Mouse (Mus musculus) embryo, embryonic 10.5 days (tissue): ENCODE data around the gene A330070K13Rik.
A peak's percentile ranks its signal among the peaks of the same experiment; 100 is the strongest.

Experiments
- DNase-seq: peaks from one replicate; pipeline ENCODE4 v3.0.0-alpha.2; 2015; ENCODE audit warnings: low spot score

The A330070K13Rik gene

DNA sequence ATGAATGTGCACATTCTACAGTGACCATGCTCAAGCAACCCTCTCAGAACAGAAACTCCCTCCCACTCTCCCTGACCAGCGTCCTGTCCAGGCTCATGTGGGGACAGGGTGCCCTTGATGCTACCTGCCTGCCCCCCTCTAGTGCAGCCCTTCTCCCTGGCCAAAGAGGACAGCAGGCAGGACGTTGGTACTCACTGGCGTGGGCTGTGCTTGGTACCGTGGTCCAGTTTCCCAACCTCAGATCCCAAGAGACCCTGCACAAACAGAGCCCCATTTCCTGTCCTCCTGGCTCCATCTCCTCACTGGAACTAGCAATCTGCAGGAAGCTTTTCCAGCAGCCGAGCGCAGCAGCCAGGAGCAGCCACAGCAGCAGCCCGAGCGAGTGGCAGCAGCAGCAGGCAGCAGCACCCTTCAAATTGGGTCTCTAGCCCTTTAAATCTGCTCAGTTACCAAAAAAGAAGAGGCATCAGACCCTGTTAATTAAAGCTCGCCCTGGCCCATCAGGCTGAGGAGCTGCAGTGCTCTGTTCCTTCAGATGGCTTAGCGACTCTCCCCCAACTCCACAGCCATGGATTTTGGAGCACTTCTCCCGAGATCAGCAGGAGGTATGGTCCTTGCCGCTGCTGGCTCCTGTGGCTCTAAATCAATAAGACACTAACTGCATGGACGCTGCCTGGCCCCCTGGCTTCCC lies at the start of gene A330070K13Rik:
Gene A330070K13Rik (minus strand): TSS at position 410 of the 691 bp plus-strand sequence.
- DNase-seq = peak; percentile 10

DNA sequence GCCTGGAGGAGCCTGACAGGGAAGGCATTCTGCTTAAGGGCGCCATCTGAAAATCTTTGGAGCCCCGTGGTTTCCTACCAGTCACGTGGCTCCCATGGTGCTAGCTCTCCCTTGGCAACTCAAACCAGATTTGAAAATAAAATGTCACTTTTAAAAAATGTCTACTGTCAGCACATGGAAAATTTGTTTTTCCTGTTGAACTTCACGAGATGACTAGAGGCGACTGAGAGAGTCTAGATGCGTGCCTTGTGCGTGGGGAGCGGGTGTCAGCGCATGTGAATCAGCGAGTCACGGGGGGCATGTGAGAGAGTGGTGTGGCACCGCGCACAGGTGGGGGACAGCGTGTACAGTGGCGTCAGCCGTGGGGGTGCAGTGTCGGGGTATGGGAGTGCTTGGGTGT lies 27.1 kb upstream of the A330070K13Rik start:
- DNase-seq = no peak

DNA sequence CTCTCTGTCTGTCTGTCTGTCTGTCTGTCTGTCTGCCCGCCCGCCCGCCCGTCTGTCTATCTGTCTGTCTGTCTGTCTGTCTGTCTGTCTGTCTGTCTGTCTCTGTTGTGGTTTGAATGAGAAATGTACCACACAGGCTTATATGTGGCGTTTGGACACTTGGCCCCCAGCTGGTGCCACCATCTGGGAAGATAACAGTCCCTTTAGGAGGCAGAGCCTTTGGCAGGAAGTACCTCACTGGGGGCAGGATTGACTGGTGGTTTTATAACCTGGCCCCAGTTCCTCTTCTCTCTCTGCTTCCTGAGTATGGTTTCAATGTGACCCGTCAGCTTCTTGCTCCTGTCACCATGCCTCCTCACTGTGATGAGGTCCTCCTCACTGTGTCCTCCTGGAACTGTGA lies 25.3 kb upstream of the A330070K13Rik start:
- no peak for DNase-seq

DNA sequence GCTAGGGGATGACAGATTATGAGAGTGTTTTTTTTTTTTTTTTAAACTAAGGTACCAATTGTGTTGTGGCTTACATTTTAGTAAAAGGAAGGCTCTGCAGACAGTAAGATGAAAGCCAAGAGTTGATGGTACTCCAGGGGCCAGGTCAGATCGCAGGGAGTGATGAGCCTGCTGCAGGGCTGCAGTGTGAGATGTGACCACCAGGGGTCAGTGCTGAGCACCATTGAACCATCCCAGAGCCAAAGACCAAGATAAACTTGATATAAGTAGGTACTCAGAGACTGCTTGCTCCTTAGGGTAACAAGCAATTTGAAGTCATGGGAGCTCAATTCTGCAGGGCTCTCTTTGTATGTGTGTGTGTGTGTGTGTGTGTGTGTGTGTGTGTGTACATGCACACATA lies 20.8 kb upstream of the A330070K13Rik start:
- peak; percentile 73 for DNase-seq

DNA sequence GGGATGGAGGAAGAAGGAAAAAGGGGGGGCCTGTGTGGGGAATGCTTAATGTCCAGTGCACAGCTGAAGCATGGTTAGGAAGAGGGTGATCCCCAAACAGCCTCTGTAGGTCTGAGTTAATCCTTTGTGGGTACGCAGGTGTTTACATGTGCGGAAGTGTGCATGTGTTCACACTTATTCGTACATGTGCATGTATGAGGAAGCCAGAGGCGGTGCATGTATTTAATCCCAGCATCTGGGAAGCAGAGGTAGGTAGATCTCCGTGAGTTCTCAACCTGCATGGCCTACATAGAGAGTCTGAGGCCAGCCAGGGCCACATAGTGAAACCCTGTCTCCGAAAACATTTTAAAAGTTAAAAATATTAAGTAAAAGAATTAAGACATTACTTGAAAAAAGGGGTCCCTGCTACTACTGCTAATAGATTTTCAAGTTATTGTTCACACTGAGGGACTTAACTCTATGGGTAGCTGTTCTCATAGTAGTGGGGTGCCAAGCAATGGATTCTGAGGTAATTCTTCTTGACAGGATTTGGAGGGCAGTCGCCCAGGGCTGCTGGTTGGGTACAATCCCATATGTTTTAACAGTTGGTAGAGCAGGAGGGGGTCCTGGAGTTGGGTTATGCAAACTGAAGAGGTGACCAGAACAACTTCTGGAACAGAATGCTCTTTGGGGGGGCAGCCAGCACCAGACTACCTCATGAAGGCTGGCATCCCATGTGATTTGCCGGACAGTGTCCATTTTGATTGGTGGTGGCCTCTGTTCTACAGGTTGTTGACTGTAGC lies 15.9 kb upstream of the A330070K13Rik start:
- DNase-seq = no peak

DNA sequence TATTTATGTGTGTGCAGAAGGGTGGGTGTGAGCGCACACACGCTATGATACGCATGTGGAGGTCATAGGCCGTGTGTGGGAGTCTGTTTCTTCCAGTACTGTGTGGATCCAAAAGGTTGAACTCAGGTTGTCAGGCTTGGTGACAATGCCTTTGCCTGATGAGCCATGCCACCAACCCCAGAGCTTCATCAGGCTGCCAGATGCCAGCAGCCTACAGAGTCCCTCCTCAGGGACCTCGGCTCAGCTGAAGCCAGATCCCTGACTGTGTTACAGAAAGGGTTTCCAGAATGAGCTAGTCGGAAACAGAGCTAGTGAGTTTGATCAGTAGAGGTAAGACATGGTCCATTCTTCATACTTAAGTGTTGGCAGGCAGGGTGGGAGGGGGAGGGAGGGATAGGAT lies 10.7 kb upstream of the A330070K13Rik start:
- no peak for DNase-seq

DNA sequence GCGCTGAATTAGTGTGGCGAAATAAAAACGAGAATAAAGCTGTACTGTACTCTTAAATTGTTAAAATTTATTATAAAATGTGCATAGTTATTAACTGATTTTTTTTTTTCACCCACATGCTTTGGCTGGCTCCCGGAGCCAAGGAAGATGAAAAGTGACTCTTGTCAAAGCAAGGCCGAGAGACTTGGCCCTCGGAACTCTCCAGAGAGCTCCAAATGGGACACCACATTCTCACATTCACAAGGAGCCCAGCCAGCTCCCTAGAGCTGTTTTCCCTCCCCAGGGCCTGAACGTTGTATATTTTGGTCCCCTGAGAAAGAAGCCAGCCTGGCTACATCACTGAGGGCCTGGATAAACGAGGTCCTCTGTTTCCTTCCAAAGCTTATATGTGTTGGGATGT lies 10.0 kb upstream of the A330070K13Rik start:
- DNase-seq = no peak

DNA sequence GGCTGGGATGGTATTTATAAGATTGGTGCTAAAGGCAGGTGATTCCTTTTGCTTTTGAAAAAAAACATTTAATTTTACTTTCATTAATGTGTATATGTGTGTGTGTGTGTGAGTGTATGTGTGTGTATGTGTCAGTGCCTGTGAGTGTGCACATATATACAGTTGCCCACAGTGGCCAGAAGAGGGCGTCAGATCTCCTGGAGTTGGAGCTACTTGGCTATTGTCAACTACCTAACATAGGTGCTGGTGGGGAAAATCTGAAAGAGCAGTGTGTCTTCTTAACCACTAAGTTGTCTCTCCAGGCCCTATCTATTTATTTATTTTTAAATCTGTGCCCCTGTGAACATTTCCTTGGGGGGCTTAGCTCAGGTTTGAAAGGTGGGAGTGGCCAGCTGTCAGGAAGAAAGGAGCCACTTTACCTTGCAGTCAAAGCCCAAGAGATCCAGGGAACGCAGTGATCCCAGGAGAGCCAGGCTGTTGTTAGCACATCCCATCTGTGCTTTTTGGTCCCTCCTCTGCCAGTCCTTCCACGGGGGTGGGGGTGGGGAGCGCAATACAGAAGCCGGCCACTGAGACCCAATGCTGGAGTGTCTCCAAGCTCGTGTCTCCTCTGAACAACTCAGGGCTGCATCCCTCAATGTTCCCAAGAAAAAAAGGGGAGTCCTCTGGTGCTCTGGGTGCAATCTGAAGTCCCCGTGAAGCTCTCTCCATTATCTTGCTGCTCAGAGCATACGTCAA lies 9.4 kb upstream of the A330070K13Rik start:
- DNase-seq = no peak

DNA sequence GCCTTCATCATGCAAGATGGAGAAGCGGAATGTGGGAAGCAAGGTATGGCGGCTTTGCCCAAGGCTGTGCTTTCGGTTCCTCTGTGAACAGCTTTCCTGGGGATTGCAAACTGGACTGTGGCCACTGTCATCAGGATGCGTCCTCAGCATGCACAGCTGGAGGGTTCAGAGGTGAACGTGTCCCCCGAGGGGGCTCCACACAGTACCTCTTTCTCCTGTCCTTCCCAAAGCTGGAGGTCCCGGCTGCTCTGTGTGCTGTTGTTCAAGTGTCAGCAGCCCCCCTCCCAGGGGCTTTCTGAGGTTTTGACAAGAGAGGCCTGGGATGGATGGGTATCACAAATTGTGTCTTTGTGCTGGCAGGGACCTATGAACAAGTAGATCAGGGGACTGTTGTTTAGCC lies 2.0 kb upstream of the A330070K13Rik start:
- peak; percentile 40 for DNase-seq

DNA sequence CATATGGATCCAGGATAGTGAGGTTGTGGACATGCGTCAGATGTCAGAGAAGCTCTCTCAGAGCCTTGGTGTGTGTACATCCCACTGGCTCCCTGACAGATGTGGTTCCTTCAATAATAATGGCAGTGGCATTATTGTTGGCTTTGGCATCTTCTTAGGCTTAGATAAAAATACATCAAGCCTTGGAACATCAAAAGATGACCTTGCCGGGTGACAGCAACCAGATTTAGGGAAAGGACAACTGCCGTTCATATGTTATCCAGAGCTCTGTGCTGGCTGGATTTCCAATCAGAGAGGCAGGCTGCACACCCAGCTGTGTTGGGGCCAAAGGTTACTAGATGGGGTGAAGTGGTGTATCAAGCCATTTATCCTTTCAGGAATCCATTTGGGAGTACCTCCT lies 9.0 kb downstream of the A330070K13Rik start:
- DNase-seq = no peak

DNA sequence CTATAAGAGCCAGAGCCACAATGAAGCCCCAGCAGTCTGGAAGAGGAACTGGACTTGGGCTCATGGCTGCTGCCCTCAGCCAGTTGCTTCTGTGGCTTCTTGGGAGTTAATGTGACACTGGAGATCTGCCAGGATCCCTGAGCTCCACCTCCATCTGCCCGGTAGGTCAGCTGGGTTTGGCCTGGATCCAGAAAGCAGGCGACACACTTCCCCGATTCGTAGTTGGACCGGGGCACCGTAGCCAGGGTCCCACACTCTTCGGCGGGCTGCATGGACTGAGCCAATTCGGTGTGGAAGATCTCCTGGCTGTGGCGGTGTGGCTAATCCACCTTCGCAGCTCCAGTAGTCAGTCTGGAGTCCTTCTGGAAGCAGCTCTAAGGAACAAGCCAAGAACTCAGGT lies 15.2 kb downstream of the A330070K13Rik start, which contains the start of gene Caln1:
Gene Caln1 (plus strand): TSS at position 219 of the 400 bp plus-strand sequence.
- DNase-seq = no peak

DNA sequence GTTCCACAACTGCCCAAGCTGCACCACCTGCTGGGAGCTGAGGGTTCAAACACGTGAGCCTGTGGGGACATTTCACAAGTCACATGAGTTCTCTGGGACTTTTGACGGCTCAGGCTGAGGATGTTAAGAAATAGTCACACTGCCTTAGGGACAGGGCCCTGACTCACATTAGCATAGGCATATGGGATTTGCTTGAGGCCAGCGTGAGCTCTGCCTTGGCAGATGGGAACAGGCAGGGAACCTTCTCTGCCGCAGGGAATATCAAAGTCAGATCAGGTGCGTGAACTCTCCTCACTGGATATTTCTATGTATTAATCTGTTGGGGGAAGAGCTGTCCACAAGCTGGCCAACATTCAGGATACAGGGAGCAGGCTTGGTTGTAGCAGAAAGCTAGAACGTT lies 16.2 kb downstream of the A330070K13Rik start:
- DNase-seq = no peak

DNA sequence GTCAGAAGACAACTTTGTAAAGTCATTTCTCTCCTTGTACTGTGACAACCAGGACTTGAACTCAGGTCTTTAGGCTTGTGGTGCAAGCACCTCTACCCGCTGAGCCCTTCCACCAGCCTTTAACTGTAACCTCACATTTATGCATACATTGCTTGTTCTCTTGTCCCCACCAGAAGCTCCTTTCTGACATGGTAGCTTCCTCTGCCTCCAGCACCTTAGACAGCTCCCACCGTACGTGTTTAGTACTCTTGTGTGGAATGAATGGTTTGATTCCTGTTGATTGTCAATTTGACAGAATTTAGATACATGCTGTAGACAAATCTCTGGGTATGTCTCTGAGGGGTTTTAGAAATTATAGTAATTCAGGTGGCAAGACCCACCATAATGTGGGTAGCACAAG lies 20.7 kb downstream of the A330070K13Rik start:
- peak; percentile 61 for DNase-seq

DNA sequence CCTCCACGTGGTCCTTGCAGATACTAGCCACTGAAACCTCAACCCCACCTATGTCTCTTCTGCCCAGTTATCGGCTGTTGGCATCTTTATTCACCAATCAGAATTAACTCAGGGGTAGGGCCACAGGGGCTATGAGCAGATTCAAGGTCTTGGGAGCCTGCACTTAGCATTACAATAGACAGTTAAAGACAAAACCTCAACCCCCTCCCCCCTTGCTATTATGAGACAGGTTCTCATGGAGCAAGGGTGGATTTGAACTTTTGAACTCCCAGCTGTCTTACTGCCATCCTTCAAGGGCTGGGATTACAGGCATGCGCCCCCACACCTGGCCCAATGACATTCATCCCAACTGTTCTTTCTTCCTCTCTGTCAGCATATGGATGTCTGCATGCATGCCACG lies 21.3 kb downstream of the A330070K13Rik start:
- DNase-seq = no peak

DNA sequence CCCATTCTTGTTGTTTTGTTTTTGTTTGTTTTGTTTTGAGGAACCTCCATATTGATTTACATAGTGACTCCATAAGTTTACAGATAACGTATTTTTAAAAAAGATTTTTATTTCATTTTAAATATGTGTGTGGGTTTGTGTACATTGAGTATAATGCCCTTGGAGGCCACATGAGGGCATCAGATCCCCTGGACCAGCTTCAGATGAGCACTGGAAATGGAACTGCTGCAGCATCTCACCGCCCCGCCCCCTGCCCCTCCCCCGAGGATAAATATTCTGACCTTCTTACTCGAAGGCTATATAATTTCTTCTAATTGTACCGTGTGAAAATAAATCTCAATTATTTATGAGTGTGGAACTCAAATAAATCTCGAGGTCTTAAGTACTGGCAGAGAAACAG lies 29.2 kb downstream of the A330070K13Rik start:
- DNase-seq = no peak

DNA sequence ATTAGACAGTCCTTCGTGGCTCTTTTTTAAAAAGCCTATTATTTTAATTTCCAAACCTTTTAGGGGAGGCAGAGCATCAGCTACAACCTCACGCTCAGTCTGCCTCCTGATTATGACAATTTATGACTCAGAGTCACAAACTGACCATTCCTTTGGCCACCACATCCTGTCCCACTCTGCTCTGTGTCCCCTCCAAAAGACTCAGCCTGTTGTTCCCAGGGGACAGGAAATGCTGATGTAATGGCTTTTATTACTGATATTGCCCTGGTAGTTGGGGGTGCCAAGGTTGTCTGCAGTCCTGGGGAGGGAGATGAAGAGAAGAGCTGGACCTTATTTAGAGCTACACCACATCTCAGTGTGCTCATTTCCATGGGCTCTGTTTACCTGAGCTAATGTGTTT lies 38.6 kb downstream of the A330070K13Rik start:
- no peak for DNase-seq

DNA sequence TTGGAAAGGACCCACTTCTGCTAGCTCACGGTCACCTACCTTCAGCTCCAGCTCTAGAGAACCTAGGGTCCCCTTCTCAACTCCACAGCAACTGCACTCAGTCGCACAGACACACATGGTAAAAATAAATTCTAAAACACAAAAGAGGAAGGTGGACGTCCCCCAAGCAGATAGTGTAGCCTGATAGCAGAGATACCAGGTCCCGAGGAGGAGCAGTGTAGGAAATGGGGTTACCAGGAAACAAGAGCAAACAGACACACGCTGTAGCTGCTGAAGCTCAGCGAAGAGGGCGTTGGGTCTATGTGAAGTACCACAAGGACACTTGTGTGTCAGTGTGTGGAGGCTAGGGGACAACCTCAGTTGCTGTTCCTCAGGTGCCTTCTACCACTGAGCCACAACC lies 39.4 kb downstream of the A330070K13Rik start:
- no peak for DNase-seq

DNA sequence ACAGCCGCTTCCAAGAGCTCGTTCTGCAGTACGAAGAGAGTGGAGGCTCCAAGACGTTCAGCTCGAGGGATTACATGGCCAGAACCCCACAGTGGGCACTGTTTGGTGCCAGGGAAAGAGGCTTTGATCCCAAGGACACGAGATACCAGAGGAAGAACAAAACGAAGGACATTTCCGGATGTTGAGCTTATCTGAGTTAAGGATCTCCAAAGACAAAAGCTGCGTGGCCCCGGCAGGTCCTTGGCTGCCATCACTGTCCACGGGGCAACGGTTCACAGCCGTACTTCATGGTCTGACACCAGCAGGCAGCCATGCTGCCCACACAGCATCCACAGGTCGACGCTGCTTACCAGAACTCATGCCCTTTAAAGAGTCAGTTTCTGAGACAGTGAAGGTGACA lies 43.8 kb downstream of the A330070K13Rik start:
- DNase-seq = no peak

DNA sequence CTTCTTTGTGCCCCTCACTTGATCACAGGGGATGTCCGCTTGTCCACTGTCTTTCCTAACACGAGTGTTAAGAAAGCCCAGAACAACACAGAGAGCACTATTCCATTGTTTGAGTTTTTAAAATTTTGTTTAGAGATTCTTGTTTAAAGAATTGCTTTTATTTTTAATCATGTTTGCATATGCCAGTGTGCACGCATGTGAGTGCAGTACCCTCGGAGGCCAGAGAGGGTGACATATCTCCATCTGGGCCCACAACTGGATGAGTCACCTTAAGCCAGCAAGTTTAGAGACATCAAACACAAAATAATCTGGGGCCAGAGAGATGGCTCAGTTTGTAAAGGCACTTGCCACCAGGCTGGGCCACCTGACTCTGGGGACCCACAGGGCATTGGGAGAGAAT lies 49.0 kb downstream of the A330070K13Rik start:
- no peak for DNase-seq

DNA sequence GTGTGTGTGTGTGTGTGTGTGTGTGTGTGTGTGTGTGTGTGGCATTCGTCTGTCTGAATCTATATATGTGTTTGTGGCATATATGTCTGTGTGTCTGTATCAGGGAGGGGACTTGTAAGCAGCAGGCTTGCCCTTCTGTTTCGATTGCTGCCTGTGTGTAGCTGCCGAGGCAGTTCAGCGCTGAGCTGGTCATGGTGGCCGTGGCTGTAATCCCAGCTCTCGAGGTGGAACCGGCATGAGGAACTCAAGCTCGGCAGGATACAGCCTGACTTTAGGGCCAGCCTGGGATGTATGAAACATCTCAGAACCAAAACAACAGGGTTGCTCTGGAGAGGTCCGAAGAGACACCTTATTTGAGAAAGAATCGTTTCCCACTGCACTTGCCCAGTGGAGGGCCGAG lies 50.5 kb downstream of the A330070K13Rik start:
- no peak for DNase-seq

DNA sequence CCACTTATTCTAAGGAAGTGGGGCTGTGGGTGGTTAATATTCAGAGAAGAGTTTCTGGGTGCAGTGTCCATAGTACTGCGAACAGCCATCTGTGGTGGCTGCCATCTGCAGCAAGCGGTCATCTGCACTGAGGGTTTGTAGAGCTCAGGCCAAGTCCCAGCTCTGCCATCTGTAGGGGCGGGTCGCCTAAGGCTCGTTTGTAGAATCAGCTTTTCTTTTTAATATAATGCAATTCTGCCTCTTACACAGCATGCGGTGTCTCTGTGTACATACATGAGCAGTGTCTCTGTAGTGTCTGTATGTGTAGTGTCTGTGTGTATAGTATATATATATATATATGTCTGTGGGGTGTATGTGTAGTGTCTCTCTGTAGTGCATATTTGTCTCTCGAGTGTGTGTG lies 50.9 kb downstream of the A330070K13Rik start:
- no peak for DNase-seq

DNA sequence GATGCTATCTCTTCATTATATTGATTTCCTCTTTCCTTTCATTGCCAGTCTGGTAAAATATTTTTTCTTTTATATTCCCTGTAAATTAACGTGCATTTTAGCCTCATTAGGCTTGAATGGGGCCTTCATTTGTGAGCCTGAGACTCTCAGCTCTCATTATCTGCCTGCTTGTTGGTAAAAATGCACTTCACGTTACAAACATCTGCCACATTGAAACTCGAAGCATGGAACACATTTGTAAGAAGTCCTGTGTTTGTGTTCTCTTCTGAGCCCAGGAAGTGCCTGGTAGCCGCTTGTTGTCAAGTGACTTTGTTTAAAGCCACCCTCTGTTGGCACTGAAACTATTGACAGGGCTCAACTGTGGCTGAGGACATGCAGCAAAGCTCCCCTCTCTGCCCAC lies 53.2 kb downstream of the A330070K13Rik start:
- DNase-seq = no peak

DNA sequence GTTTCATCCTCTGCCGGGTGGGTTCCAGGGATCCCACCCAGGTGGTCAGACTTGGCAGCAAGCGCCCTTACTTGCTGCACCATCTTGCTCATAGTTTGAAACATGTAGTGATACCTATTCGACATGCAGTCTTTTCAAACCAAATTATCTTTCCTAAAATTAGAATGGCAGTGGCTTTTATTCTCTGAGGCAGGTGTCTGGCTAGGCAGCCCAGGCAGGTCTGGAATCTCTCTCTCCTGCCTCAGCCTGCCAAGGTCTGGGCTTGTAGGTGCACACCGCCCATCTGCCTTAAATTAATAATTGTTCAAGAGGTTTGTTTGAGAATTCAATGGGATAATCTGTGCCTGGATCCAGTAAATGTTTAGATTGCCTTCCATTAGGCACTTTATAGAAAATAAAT lies 53.6 kb downstream of the A330070K13Rik start:
- DNase-seq = no peak
